Mouse (Mus musculus) cerebellum, postnatal 25 days (tissue): ENCODE data around the gene Id3.
A peak's percentile ranks its signal among the peaks of the same experiment; 100 is the strongest.

Source experiments
- DNase-seq, 2 experiments: peaks; one replicate each; pipeline ENCODE4 v3.0.0; 2021; ENCODE audit warnings: mixed read lengths in 2 of 2

Id3 gene

DNA sequence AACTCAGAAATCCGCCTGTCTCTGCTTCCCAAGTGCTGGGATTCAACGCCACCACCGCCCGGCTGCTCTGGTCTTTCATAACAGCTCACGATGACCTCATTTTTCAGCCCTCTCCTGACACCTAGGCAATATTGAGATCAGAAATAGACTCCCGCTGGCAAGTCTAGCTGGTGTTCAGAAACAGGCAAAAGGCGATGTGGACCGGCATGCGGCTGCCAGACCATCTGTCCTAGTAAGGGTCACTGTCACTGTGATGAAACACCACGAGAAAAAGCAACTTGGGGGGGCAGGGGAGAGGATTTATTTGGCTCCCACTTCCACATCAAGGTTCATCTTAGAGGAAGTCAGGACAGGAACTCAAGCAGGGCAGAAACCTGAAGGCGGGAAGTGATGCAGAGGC lies 17.8 kb upstream of the Id3 start:
- DNase-seq: no peak

DNA sequence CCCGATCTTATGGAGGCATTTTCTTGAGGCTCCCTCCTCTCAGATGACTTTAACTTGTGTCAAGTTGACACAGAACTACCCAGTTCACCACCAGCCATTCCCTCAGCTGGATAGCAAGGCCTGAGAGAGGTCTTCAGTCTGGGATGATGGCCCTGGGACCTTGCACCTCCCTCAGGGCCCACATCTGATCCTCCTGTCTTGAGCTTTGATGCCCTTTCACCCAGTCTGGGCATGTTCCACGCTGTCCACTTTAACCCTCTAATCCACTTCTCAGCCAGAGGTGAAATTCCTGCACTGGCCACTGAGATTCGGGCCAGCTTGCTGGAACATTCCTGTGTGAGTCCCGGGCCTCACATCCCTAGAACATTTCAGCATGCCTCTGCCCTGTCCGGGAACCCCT lies 17.3 kb upstream of the Id3 start:
- DNase-seq: no peak

DNA sequence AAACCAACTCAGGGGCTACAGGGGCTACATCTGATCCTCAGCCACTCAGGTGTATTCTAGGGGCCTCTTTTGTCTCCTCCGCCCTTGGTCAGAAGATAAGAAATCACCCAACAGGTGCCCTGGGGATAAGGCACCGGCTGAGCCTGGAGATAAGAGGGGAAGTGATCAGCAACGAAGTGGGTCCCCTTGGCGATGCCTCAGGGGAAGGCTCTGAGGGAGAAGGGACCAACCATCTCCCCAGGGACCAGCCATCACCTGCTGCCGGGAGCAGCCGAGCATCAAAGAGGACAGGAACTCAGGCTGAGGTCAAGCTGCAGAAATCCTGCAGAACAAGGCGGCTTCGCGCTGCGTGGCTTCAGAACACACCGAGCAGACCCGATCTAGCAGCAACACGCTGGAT lies 15.6 kb upstream of the Id3 start:
- DNase-seq: no peak

DNA sequence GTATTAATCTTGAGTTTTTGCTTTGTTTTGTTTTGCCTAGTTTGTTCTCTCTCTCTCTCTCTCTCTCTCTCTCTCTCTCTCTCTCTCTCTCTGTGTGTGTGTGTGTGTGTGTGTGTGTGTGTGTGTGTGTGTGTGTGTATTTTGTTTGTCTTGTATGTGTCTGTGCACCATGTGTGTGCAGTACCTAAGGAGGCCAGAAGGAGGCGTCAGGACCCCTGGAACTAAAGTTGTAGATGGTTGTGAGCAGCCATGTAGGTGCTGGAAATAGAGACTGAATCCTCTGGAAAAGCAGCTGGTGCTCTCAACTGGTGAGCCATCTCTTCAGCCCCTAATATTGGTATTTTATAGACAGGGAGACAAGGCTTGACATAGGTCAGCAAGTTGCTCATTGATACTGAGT lies 13.5 kb upstream of the Id3 start:
- no peak for DNase-seq

DNA sequence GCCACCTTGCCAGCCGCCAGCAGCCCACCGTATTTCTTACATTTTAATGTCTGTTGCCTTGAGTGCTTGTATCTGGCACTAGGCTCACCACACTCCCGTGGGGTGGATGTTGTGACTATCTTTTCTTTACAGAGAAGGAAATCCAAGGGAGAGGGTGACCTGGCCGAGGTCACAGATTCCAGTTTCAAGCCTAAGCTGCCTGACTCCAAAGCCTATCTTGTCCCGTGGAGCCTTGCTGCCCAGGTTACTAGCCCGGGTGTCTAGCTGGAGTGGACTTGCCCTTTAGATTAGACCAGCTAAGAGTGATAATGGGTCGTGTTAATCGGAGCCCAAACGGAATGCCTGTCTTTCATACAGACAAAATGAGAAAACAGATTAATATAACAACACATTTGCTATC lies 9.5 kb upstream of the Id3 start:
- DNase-seq: no peak

DNA sequence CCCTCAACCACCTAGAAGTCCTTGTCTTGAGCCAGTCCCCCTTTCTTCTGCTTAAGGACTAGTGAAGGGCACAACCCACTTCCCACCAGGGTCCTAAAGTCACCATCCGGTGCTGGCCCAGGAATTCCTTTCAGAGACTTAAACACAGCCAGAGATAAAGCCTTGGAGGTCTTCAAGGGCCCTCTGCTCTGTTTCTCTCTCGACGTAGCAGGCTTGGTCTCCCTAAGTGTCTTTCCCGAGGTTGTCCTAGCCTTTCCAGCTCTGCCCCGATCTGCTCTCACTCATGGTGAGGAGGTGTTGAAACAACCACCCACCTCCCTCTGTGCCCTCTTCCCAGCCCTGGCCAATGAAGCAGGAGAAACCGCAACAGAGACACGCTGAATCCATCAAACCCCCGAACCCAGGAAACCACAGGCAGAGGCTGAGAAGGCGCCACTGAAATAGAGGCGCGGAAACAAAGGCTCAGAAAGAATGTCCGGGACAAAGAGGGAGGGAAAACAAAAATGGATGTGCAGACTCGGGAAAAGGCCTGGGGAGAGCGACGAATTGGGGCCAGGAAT lies 8.8 kb upstream of the Id3 start:
- DNase-seq: no peak

DNA sequence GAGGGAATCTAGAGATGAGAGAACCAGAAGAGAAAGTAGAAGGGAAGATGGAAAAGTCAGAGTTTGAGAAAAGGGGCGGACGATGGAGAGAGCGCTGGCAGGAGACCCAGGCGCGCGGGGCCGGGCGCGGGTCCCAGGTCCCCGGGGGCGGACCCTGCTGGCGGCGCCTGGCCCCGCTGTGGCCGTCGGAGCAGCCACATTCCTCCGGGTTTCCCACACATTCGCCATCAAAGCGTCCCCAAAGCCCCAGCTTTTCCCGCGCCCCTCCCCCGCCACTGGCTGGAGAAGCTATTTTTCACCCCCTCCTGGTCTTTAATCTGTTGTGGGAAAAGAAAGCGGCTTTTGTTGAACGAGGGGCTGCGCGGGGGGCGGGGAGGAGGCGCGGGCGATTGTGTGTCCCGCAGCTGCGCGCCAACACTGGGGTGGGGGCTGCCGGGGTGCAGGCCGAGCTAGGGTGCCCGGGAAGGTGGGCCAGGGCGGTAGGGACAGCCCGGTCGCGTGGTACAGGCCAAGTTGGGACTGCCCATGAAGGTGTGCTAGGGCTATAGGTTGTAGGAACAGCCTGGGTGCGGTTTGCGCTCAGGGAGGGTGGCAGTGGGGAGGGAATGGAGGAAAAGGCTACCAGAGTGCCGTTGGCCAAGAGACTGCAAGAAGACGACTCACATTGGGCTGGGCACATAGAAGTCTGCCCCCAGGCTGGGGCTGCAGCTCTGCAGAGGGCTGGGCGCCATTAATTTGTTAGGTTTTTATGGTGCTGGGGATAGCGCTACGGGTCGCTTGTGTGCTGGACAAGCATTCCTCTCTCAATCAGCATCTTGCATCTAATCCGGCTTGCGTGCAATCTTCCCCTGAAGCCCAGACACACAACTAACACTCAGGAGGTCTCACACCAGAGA lies 8.1 kb upstream of the Id3 start:
- DNase-seq: peak; percentile 16 to 58

DNA sequence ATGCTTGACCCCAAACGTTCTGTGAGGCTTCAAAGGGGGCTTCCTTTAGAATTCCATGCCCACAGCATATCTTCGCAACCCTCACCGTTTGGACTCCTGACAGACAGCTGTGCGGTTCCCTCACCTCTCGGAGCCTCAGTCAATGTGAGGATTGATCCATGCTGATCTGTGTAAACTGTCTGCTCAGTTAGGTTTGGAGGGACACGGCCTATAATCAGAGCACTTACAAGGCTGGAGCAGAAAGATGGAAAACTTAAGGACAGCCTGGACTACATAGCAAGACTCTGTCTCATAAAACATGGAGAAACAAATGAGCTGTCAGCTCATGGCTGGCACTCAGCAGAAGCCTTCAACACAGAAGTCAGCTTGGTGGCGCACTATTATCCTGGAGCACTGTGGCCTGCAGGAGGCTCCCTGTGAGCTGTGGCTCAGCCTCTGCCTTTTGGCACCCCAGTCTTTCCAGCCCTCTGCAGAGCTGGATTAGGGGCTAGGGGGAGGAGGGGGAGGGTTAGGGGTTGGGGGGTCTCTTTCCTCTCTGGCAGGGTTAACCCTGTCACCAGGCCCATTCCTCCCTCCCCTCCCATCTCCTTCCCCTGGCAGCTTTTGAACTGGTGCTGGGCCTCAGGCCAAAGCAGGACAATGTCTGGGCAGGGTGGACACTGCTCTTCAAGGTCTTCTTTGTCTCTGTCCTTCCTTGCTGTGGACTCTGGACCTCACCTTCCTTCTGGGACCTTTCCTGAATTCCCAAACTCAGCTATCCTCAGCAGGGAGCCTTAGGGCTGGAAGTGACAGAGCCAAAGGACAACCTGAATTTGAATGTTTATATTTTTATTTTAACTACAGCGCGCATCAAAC lies 7.2 kb upstream of the Id3 start:
- no peak for DNase-seq

DNA sequence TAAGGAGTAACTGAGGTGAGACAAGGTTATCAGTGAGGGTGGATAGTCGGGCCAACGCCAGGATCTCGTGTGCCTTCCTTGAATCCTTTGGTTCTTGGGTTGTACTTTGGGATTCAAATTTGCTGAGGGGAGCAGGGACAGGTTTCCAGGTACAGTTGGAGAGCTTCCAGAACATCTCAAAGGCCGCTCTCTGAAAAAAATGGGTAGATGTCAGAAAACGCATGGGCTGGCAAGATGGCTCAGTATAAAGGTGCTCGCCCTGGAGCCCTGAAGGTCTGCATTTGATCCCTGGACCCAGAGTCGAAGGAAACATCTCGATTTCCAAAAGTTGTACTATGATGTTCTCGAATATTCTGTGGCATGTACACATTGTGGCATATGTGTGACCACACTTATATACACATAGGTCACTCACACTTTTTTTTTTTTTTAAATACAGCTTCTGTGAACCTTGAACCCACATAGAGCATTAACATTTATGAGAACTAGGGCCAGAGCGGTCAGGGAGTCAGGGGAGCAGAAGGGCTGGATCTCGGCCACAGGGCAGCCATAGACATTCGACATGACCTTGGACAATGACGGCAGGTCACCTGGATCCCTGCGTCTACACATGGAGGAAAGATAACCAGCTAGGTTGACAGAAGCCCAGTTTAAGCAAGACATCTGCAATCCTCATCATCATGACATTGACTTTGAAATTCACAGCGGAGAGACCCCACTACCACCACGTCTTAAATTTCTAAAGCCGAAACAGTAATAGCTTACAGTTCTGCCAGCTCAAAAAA lies 3.8 kb upstream of the Id3 start:
- no peak for DNase-seq

DNA sequence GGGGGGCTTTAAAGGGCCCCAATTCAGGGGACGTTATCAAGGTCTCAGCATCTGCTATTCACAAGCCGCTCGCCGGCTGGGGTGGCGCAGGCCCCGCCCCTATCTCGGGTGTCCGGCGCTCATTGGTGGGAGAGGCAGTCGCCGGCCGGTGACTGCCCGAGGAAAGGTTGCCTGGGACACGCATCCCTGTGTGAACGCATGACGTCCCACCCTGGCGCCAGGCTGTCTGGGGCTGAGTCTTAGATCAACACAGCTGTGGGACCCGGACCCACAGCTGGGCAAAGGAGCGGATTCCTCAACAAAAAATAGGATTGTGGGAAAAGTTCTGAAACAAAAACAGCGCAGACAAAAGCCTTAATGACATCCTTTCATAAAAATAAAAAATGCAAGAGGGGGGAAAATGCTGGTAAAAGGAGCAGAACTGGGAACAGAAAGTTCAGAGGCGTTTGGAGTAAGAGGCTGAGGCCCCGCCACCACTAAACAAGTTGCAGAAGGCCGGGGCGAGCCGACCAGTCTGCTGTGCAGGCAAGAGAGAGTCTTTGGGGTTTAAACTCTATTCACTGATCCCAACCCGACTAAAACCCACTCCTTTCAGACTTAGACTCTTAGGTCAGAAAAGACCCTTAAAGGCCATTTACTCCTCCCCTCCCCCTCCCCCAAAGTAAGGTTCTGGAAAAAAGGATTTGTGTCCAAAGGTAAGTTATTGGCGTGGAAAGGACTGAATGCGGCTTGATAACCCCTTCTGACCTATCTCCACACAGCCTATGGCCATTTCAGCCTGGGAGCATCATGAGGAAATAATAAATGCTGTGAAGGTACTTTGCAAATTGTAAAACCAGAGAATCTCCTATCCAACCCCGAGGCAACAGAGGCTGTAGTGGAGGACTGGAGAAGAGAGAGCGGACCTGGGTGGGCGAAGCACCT lies 2.7 kb upstream of the Id3 start:
- peak; percentile 70 to 86 for DNase-seq

DNA sequence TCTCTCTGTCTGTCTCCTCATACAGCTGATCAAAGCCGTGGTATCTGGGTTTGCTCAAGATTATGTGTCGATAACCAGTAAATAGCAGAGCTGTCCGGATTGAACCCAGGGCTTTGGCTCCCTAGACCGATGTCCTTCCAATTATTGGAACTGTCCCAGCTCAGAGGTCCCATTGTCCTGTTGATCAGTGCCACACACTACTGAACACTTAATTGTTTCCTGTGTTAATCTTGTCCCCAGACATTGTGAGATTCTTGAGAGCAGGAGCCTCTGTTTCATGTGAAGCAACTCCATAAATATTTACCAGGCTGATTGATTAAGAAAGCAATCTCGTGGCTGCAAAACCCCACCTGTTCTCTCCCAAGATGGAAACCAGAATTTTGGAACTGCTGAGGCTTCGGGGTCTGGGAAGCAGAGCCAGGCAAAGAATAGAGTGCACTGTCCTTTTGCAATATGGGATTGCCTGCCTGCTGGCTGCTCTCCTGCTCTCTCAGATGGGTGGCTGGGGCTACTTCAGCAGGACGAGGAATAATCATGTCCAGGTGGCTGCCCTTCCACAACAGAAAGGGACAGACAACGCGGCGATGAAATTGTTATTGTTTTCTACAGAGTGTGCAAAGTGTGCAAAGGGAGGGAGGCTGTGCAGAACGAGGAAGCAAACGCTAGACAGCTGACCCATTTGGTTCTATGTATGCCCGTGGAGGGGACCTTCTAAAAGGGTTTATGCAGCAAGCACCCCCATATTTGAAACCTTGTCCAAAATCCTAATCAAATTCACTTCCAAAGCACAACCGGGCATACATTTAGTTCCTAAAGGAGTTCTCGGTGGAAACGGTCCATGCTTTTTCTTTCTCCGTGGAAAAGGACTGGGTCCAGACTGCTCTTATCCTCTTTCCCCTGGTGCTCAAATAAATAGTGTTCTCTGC lies 767 bp upstream of the Id3 start:
- no peak for DNase-seq

DNA sequence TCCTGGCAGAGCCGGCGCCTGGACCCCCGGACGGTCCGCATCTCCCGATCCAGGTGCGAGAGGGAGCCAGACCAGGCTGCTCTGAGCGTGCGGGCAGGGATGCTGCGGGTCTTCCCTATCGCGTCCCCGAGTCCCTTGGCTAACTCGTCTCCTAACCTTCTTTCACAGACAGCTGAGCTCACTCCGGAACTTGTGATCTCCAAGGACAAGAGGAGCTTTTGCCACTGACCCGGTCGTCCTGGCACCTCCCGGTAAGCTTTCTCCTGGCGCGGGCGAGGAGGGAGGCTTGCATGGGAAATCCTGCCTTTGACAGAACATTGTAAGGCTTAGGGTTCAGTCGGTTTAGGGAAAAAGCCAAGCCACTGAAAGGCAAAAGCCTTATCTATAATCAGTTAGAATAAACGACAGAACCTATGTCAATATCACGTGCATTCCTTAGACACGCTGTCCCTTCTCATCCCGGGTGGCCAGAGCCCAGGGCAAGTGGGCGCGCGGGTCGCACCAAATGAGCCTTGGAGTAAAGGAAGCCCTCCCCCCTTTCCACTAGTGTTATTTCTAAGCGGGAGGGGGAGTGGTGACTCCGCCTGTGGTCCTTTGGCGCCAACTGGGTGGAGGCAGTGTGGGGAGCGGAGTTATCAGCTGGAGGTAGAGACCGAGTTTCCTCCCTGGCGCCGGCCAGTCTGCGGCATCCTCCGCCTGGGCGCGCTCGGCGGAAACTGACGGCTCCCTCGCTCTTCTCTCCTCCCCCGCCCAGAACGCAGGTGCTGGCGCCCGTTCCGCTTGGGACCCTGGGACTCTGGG lies 1.0 kb downstream of the Id3 start:
- DNase-seq: peak; percentile 37 to 39

DNA sequence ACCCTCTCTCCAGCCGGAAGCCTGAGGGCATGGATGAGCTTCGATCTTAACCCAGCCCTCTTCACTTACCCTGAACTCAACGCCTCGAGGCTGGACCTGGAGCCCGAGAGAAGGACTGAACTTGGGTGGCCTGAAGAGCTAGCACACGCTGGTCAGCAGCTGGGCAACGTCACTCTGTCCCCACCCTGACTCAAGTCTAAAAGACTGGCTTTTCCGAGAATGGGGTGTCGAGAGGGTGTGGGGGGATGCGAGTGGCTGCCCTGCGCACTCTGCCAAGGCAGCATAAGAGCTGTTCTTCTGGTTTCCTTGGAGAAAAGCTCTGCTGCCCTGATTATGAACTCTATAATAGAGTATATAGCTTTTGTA lies 1.6 kb downstream of the Id3 start:
- no peak for DNase-seq

DNA sequence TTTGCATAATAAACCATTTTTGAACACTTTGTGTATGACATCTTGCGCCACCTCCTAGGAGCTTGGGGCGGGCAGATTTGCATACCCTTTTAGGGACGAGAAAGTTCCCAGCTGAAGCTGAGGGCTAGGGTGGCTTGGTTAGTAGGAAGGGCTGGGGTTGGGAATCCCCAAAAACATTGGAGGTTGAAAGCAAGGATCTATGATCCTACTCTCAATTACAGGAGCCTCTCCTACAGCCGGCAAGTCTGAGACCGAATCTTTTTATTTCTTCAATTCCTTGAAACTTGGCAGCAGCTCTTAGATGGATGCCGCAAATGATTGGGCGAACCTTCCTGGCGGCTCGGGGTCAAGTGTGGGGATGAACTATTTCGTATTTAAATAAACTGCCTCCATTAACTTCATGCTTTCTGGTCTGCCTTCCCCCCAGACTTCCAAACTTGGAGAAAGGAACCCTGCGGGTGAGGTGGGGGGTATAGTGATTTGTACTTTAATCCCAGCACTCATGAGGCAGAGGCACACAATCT lies 2.1 kb downstream of the Id3 start:
- DNase-seq: no peak

DNA sequence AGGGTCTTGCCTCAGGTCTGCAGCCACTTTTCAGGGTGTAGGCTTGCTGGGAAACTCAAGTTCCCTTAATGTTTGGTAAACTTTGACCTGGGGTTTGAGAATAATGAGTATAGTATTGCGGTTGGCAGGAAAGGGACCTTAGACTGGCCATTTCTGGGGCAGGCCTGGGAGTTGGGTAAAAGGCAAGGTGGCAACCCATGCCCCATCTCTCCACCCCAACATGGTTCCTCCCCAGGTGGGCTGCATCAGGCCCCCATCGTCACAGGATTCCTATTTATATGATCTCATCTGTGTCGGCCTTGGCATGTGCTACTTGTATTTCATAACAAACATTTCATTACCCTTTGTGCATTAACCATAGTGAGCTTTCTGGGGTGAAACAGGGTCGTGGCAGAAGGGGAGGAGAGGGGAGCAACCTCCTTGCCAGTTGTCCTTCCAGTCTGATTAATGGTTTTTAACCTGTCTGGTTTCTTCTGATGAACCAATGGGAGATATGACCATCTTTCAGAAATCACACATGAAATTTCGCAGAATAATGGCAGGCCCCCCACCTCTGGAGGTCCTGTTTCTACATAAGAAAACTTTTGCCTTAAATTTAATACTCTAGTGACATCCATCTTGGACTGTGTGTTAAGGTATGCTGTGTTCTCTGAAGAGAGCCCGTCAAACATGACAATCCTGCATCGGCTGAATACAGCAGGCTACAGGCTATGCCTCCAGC lies 2.9 kb downstream of the Id3 start:
- no peak for DNase-seq

DNA sequence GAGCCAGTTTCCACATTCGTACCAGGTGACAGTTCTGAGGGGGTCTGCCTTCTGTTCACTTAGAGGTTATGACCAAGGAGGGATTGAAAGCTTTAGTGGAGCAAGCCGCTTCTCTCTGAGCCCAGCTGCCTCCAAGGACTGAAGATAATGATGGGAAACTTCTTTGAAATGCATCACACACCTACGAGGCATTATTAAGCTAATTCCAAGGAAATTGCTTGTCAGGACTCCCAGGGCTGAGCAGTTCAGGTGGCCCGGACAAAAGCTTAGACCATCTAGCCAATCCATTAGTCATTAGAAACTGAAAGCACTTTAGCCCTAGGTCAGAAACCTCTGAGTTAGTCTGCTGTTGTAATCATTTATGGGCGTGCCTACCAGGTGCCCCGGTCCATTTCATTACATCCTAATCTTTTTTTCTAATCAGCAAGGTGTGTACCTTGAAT lies 3.4 kb downstream of the Id3 start:
- no peak for DNase-seq

DNA sequence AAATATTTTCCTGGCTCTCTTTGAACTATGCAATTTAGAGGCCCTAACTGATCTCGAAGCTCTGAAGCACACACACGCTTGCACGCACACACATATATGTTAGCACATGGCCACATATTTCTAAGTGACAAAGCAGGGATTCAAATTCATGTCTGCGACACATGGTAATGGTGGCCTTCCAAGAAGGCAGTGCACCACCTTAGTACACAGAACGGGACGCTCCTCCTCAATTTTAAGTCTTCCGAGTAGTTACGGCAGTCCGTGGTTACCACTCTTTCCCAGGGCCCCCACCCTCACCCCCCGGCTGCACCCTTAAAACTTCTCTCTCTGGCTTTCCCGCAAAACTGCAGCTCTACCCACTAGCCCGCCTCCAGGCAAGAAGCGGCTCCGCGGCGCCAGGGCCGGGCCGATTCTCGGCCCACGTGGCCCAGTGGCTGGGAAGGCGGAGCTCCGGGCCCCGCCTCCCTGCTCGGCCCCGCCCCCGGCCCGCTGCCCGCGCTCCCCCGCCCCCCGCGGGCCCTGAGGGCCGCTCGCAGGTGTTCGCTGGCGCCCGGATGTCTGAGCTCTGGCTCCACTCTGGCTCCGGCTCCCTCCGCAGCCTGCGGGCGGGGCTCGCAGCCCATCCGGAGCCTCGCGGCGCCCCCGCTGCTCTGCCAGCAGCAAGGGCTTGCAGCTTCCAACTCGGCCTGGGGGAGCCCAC lies 4.3 kb downstream of the Id3 start:
- peak; percentile 77 to 85 for DNase-seq
